Mouse (Mus musculus) limb, embryonic 12.5 days (tissue): ENCODE results near the gene Ttc4. TPM values are rescaled to one million over a fixed set of nuclear protein-coding genes. Genes with fewer than 3 reads are reported as not detected.

Source experiments
- ATAC-seq: fragments of 200-750 bp; cut with Nextera tagmentation; 2 replicates; pipeline ENCODE4 v1.8.0; 2017; ENCODE audit warnings: low read depth, moderate TSS enrichment; ENCODE audit not compliant: insufficient number of reproducible peaks, insufficient read depth, low FRiP score, low TSS enrichment
- H3K27ac ChIP-seq: fragments of 300-500 bp; sonication (generic); 2 replicates; pipeline ENCODE4 v1.5.1; 2016; ENCODE audit warnings: mild to moderate bottlenecking, moderate library complexity
- H3K27me3 ChIP-seq: fragments of 300-500 bp; sonication (generic); 2 replicates; pipeline ENCODE4 v1.6.1; 2016; ENCODE audit warnings: mild to moderate bottlenecking, moderate library complexity
- H3K36me3 ChIP-seq: fragments of 300-500 bp; sonication (generic); 2 replicates; pipeline ENCODE4 v1.6.1; 2016; ENCODE audit warnings: mild to moderate bottlenecking, moderate library complexity
- H3K4me1 ChIP-seq: fragments of 300-500 bp; sonication (generic); replicated peaks from 2 replicates; pipeline ENCODE4 v1.6.1; 2016
- H3K4me2 ChIP-seq: fragments of 300-500 bp; sonication (generic); 2 replicates; pipeline ENCODE4 v1.6.1; 2016; ENCODE audit warnings: mild to moderate bottlenecking, moderate library complexity
- H3K4me3 ChIP-seq: fragments of 300-500 bp; sonication (generic); replicated peaks from 2 replicates; pipeline ENCODE4 v1.5.1; 2016; ENCODE audit warnings: mild to moderate bottlenecking
- H3K9ac ChIP-seq: fragments of 300-500 bp; sonication (generic); replicated peaks from 2 replicates; pipeline ENCODE4 v1.6.1; 2016; ENCODE audit warnings: mild to moderate bottlenecking, moderate library complexity
- H3K9me3 ChIP-seq: fragments of 300-500 bp; sonication (generic); 2 replicates; pipeline ENCODE4 v1.6.1; 2016; ENCODE audit warnings: mild to moderate bottlenecking, moderate library complexity
- WGBS: fragments of 180-500 bp; shearing (Covaris S2); methylation state at CpG from one replicate; pipeline ENCODE4 v1.1.7; 2016; 5-methylcytosine and 5-hydroxymethylcytosine counted together
- polyA plus RNA-seq: library from polyadenylated mRNA; unstranded; fragments of >200 nt; fragmentation: Nextera tagmentation; extraction: Ambion mirVana; gene quantifications from 2 replicates; pipeline ENCODE4 v1.2.1, GENCODE M21; 2016

Gene Ttc4
- polyA plus RNA-seq, 1 experiment from 2014 or later, result 107 TPM

- Histone ChIP-seq H3K27me3 (no peaks in the 10 kb centered on the region), H3K4me3 (no peak overlapping the region), H3K4me2 (no peak overlapping the region), H3K9ac (no peak overlapping the region), H3K9me3 (no peaks in the 10 kb centered on the region), H3K36me3 (no peaks in the 10 kb centered on the region), H3K4me1 (no peaks in the 10 kb centered on the region), H3K27ac (no peak overlapping the region)
- 40% methylated on average over 3 of the region's 3 CpGs for WGBS
- no peak for ATAC-seq
These were observed 10.0 kb upstream of the Ttc4 start for GRCm38 (mm10) chr4:106688636-106689296.

GRCm38 (mm10) chr4:106680955-106681354 is 2.2 kb upstream of the Ttc4 start:
- H3K27ac ChIP-seq, result no peak overlapping the region
- H3K9me3 ChIP-seq, result no peaks in the 10 kb centered on the region
- 55% methylated on average over 2 of the region's 2 CpGs for WGBS
- no peak overlapping the region for H3K9ac ChIP-seq
- no peak overlapping the region for H3K4me3 ChIP-seq
- peaks cover 5% of the 10 kb centered on the region for H3K4me1 ChIP-seq
- H3K27me3 ChIP-seq, result no peaks in the 10 kb centered on the region
- peaks cover 11% of the 10 kb centered on the region for H3K36me3 ChIP-seq
- H3K4me2 ChIP-seq, result no peak overlapping the region
- ATAC-seq, result no peak

GRCm38 (mm10) chr4:106679152-106679551 is 408 bp upstream of the Ttc4 start:
- peak; percentile 45; the same call in 1 of the 2 replicates for ATAC-seq
- Histone ChIP-seq H3K9ac (no peak overlapping the region), H3K4me3 (peak overlapping the region; percentile 87), H3K9me3 (no peaks in the 10 kb centered on the region), H3K4me2 (peak overlapping the region; percentile 75), H3K36me3 (peaks cover 29% of the 10 kb centered on the region), H3K4me1 (peaks cover 5% of the 10 kb centered on the region), H3K27ac (no peak overlapping the region), H3K27me3 (no peaks in the 10 kb centered on the region)
- WGBS, result 36% methylated on average over 3 of the region's 3 CpGs

- no peak for ATAC-seq
- no peak overlapping the region for H3K4me2 ChIP-seq
- H3K4me3 ChIP-seq, result no peak overlapping the region
- H3K4me1 ChIP-seq, result peaks cover 5% of the 10 kb centered on the region
- H3K36me3 ChIP-seq, result peaks cover 54% of the 10 kb centered on the region
- H3K9ac ChIP-seq, result no peak overlapping the region
- no peaks in the 10 kb centered on the region for H3K27me3 ChIP-seq
- H3K27ac ChIP-seq, result no peak overlapping the region
- 89% methylated on average over 5 of the region's 5 CpGs for WGBS
- H3K9me3 ChIP-seq, result no peaks in the 10 kb centered on the region
These were observed 2.0 kb downstream of the Ttc4 start for GRCm38 (mm10) chr4:106676749-106677148.

- WGBS, result 93% methylated on average over 2 of the region's 2 CpGs
- no peak overlapping the region for H3K4me2 ChIP-seq
- no peak for ATAC-seq
- no peaks in the 10 kb centered on the region for H3K27me3 ChIP-seq
- H3K27ac ChIP-seq, result no peak overlapping the region
- peaks cover 100% of the 10 kb centered on the region for H3K36me3 ChIP-seq
- no peaks in the 10 kb centered on the region; the same call in 1 of the 2 replicates for H3K4me1 ChIP-seq
- no peaks in the 10 kb centered on the region for H3K9me3 ChIP-seq
- H3K9ac ChIP-seq, result no peak overlapping the region
- no peak overlapping the region for H3K4me3 ChIP-seq
These were observed 12.2 kb downstream of the Ttc4 start for GRCm38 (mm10) chr4:106666546-106666945.

- Histone ChIP-seq H3K9ac (0 out of 2 replicates have a peak overlapping the region, but pooled peaks have one; percentile 18), H3K4me3 (no peak overlapping the region), H3K9me3 (no peaks in the 10 kb centered on the region), H3K4me1 (no peaks in the 10 kb centered on the region; the same call in 1 of the 2 replicates), H3K27ac (no peak overlapping the region), H3K27me3 (no peaks in the 10 kb centered on the region), H3K36me3 (peaks cover 100% of the 10 kb centered on the region), H3K4me2 (no peak overlapping the region)
- no peak for ATAC-seq
- 89% methylated on average over 10 of the region's 10 CpGs for WGBS
These were observed 13.1 kb downstream of the Ttc4 start for GRCm38 (mm10) chr4:106665673-106666072.

GRCm38 (mm10) chr4:106665269-106665668 is 13.5 kb downstream of the Ttc4 start:
- Histone ChIP-seq H3K4me1 (no peaks in the 10 kb centered on the region; the same call in 1 of the 2 replicates), H3K27me3 (no peaks in the 10 kb centered on the region), H3K4me2 (no peak overlapping the region), H3K9ac (no peak overlapping the region), H3K36me3 (peaks cover 100% of the 10 kb centered on the region), H3K4me3 (no peak overlapping the region), H3K9me3 (no peaks in the 10 kb centered on the region), H3K27ac (no peak overlapping the region)
- 97% methylated on average over 2 of the region's 2 CpGs for WGBS
- ATAC-seq, result no peak

- WGBS, result 91% methylated on average over 6 of the region's 6 CpGs
These were observed 14.0 kb downstream of the Ttc4 start for GRCm38 (mm10) chr4:106664697-106665096.

GRCm38 (mm10) chr4:106663956-106664470 is 14.7 kb downstream of the Ttc4 start:
- no peaks in the 10 kb centered on the region; the same call in 1 of the 2 replicates for H3K4me1 ChIP-seq
- H3K27me3 ChIP-seq, result no peaks in the 10 kb centered on the region
- H3K36me3 ChIP-seq, result peaks cover 100% of the 10 kb centered on the region
- ATAC-seq, result no peak
- no peak overlapping the region for H3K4me3 ChIP-seq
- H3K9me3 ChIP-seq, result no peaks in the 10 kb centered on the region
- 92% methylated on average over 5 of the region's 5 CpGs for WGBS
- no peak overlapping the region for H3K27ac ChIP-seq
- H3K4me2 ChIP-seq, result no peak overlapping the region
- H3K9ac ChIP-seq, result no peak overlapping the region

More at GRCm38 (mm10) chr4:106664697-106665096, 14.0 kb downstream of the Ttc4 start:
- no peak overlapping the region for H3K27ac ChIP-seq
- peaks cover 100% of the 10 kb centered on the region for H3K36me3 ChIP-seq
- H3K9me3 ChIP-seq, result no peaks in the 10 kb centered on the region
- H3K4me1 ChIP-seq, result no peaks in the 10 kb centered on the region; the same call in 1 of the 2 replicates
- H3K9ac ChIP-seq, result no peak overlapping the region
- no peaks in the 10 kb centered on the region for H3K27me3 ChIP-seq
- no peak for ATAC-seq
- H3K4me2 ChIP-seq, result no peak overlapping the region
- H3K4me3 ChIP-seq, result no peak overlapping the region

- no peak overlapping the region for H3K9ac ChIP-seq
- no peak for ATAC-seq
- no peaks in the 10 kb centered on the region for H3K27me3 ChIP-seq
- WGBS, result 67% methylated on average over 10 of the region's 10 CpGs
- H3K27ac ChIP-seq, result no peak overlapping the region
- no peak overlapping the region for H3K4me2 ChIP-seq
- peaks cover 7% of the 10 kb centered on the region; the same call in 1 of the 2 replicates for H3K4me1 ChIP-seq
- peaks cover 71% of the 10 kb centered on the region for H3K36me3 ChIP-seq
- no peaks in the 10 kb centered on the region for H3K9me3 ChIP-seq
- H3K4me3 ChIP-seq, result no peak overlapping the region
These were observed 23.1 kb downstream of the Ttc4 start for GRCm38 (mm10) chr4:106655681-106656080.

- H3K4me1 ChIP-seq, result peaks cover 7% of the 10 kb centered on the region; the same call in 1 of the 2 replicates
- peaks cover 46% of the 10 kb centered on the region for H3K36me3 ChIP-seq
- no peak overlapping the region for H3K4me2 ChIP-seq
- no peaks in the 10 kb centered on the region for H3K9me3 ChIP-seq
- H3K27ac ChIP-seq, result no peak overlapping the region
- WGBS, result 94% methylated on average over 15 of the region's 15 CpGs
- H3K9ac ChIP-seq, result no peak overlapping the region
- no peaks in the 10 kb centered on the region for H3K27me3 ChIP-seq
- H3K4me3 ChIP-seq, result no peak overlapping the region
- ATAC-seq, result no peak
These were observed 25.7 kb downstream of the Ttc4 start for GRCm38 (mm10) chr4:106653051-106653450.
